Mouse (Mus musculus): ENCODE measurements around the gene Clip1. TPM values are rescaled to one million over a fixed set of nuclear protein-coding genes. Genes with fewer than 3 reads are reported as not detected.

Clip1 gene
- polyA plus RNA-seq, 1 experiment from 2014 or later = 35.7 TPM

DNA sequence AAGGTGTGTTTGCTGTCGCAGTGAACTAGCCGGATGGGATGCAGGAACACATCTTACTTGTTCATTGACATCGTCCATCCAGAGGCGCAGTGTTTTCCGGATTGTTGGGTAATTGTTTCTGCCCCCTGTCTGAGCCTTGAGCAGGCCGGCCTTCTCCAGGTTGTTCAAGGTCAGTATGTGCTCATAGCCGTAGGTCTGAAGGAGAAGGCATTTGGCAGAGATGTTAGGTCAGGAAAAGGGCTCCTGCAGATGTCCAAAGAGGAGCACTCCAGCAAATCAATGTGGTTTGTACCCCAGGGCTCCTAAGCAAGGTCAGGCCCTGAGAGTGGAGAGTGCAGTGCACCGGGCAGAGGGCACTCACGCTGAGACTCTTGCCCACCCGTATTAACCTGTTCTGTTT is 150.6 kb downstream of the Clip1 start:
- WGBS = 91% methylated on average over 10 of the region's 10 CpGs
- H3K36me3 ChIP-seq (ENCODE audit: control insufficient read depth, insufficient read depth, low read length) = peaks cover 34% of the 10 kb centered on the region; the same call in 1 of the 2 replicates
- ATAC-seq (ENCODE audit: low read depth) = no peak

DNA sequence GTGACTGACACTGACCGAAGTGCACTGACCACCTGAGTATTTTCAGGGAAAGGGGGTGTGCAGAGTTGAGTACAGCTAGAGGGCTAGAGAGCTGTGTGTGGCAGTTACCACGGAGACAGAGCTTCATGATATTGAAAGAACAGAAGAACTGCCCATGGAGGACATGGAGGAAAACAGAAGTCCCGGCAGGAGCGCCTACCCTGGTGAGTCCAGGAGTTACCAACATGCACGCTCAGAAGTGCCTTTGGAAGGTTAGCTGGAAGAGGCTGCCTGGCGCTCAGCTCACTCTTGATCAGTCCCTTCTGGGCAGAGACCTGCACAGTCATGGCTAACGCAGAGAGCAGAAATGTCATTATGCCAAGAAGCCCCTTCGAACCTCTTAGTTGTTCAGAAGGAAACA is 154.4 kb downstream of the Clip1 start:
- no peak for ATAC-seq (ENCODE audit: low read depth)
- no peak overlapping the region for H3K4me2 ChIP-seq (ENCODE audit: low read depth, low read length)
- no peaks in the 10 kb centered on the region for H3K9me3 ChIP-seq (ENCODE audit: control insufficient read depth, low read length)
- 84% methylated on average over 8 of the region's 8 CpGs for WGBS
- H3K4me1 ChIP-seq (replicated peaks; ENCODE audit: control insufficient read depth, insufficient read depth, low read length) = no peaks in the 10 kb centered on the region
- peaks cover 27% of the 10 kb centered on the region; the same call in 1 of the 2 replicates for H3K36me3 ChIP-seq (ENCODE audit: control insufficient read depth, insufficient read depth, low read length)
- H3K4me3 ChIP-seq (ENCODE audit: low read length) = no peak overlapping the region
- H3K27ac ChIP-seq (ENCODE audit: low read length) = no peak overlapping the region
- H3K9ac ChIP-seq (ENCODE audit: low read length) = no peak overlapping the region
- H3K27me3 ChIP-seq (ENCODE audit: control insufficient read depth, insufficient read depth, low read depth, low read length) = no peaks in the 10 kb centered on the region

More for the DNA sequence above, 150.6 kb downstream of the Clip1 start:
- H3K9me3 ChIP-seq (ENCODE audit: control insufficient read depth, low read length) = no peaks in the 10 kb centered on the region
- H3K4me3 ChIP-seq (ENCODE audit: low read length) = no peak overlapping the region
- no peaks in the 10 kb centered on the region for H3K27me3 ChIP-seq (ENCODE audit: control insufficient read depth, insufficient read depth, low read depth, low read length)
- no peak overlapping the region for H3K4me2 ChIP-seq (ENCODE audit: low read depth, low read length)
- no peak overlapping the region for H3K27ac ChIP-seq (ENCODE audit: low read length)
- no peak overlapping the region for H3K9ac ChIP-seq (ENCODE audit: low read length)
- H3K4me1 ChIP-seq (replicated peaks; ENCODE audit: control insufficient read depth, insufficient read depth, low read length) = no peaks in the 10 kb centered on the region

DNA sequence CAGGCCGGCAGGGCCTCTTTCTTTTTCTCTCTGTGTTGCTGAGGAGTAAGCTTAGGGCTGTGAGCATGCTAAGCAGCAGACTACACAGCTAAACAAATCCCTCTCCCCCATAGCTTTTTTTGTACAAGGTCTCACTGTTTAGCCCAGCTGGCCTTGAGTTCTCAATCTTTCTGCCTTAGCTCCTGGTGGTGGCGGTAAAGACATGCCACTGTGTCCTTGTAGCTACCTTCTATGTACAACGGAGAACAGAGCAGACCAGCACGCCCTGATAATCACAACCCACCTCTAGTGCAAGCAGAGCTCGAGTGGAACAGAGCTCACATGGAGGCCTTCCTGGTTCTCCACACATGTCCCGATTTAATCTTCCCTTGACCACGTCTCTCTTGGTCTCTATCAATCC is 155.8 kb downstream of the Clip1 start:
- H3K4me1 ChIP-seq (replicated peaks; ENCODE audit: control insufficient read depth, insufficient read depth, low read length) = peaks cover 4% of the 10 kb centered on the region
- 63% methylated on average over 7 of the region's 7 CpGs for WGBS
- no peak for ATAC-seq (ENCODE audit: low read depth)
- H3K9me3 ChIP-seq (ENCODE audit: control insufficient read depth, low read length) = no peaks in the 10 kb centered on the region
- no peak overlapping the region for H3K4me2 ChIP-seq (ENCODE audit: low read depth, low read length)
- H3K27ac ChIP-seq (ENCODE audit: low read length) = no peak overlapping the region
- H3K9ac ChIP-seq (ENCODE audit: low read length) = no peak overlapping the region
- H3K4me3 ChIP-seq (ENCODE audit: low read length) = no peak overlapping the region
- H3K27me3 ChIP-seq (ENCODE audit: control insufficient read depth, insufficient read depth, low read depth, low read length) = no peaks in the 10 kb centered on the region
- H3K36me3 ChIP-seq (ENCODE audit: control insufficient read depth, insufficient read depth, low read length) = peaks cover 19% of the 10 kb centered on the region; the same call in 1 of the 2 replicates

Other genes starting within 250 kb of the Clip1 start
- gene Lrrc43, start 195.3 kb downstream of the Clip1 start, polyA plus RNA-seq (2015; fragmentation: Nextera tagmentation; extraction: Ambion mirVana) = 1.5 and 1.7 TPM in 2 replicates
- gene Il31, start 195.1 kb downstream of the Clip1 start, polyA plus RNA-seq (2015; fragmentation: Nextera tagmentation; extraction: Ambion mirVana) = not detected in 2 replicates
- gene B3gnt4, start 174.2 kb downstream of the Clip1 start, polyA plus RNA-seq (2015; fragmentation: Nextera tagmentation; extraction: Ambion mirVana) = 0.84 and 0.99 TPM in 2 replicates
- gene Diablo, start 160.4 kb downstream of the Clip1 start, polyA plus RNA-seq (2015; fragmentation: Nextera tagmentation; extraction: Ambion mirVana) = 104 and 113 TPM in 2 replicates
- 0.59 and 0.91 TPM in 2 replicates for gene Gm49027, start 159.1 kb downstream of the Clip1 start, polyA plus RNA-seq (2015; fragmentation: Nextera tagmentation; extraction: Ambion mirVana)
- 23.7 and 26.9 TPM in 2 replicates for gene Vps33a, start 111.6 kb downstream of the Clip1 start, polyA plus RNA-seq (2015; fragmentation: Nextera tagmentation; extraction: Ambion mirVana)
- gene Zcchc8, start 36.5 kb upstream of the Clip1 start, polyA plus RNA-seq (2015; fragmentation: Nextera tagmentation; extraction: Ambion mirVana) = 75.9 and 76.4 TPM in 2 replicates
- 110 and 116 TPM in 2 replicates for gene Rsrc2, start 64.8 kb upstream of the Clip1 start, polyA plus RNA-seq (2015; fragmentation: Nextera tagmentation; extraction: Ambion mirVana)
- 28.6 and 32.4 TPM in 2 replicates for gene Kntc1, start 65.1 kb upstream of the Clip1 start, polyA plus RNA-seq (2015; fragmentation: Nextera tagmentation; extraction: Ambion mirVana)
- gene Hcar2, start 180.9 kb upstream of the Clip1 start, polyA plus RNA-seq (2015; fragmentation: Nextera tagmentation; extraction: Ambion mirVana) = 0.30 and 0.49 TPM in 2 replicates
- 1.2 and 1.4 TPM in 2 replicates for gene Hcar1, start 195.4 kb upstream of the Clip1 start, polyA plus RNA-seq (2015; fragmentation: Nextera tagmentation; extraction: Ambion mirVana)
- gene Denr, start 222.6 kb upstream of the Clip1 start, polyA plus RNA-seq (2015; fragmentation: Nextera tagmentation; extraction: Ambion mirVana) = 92.8 and 118 TPM in 2 replicates
- 2.0 and 2.3 TPM in 2 replicates for gene Gm43518, start 242.8 kb upstream of the Clip1 start, polyA plus RNA-seq (2015; fragmentation: Nextera tagmentation; extraction: Ambion mirVana)
- 7.7 and 8.0 TPM in 2 replicates for gene Ccdc62, start 246.1 kb upstream of the Clip1 start, polyA plus RNA-seq (2015; fragmentation: Nextera tagmentation; extraction: Ambion mirVana)